Mouse (Mus musculus) MEL (cell line): Measurements from ENCODE around the gene Ndufv2.
"Not testable (repeated sequence)": the region's sequence is repeated elsewhere in the genome, so short reads cannot be mapped to it uniquely, and the experiment has no call there.

Experiments used
- CTCF ChIP-seq, 3 experiments: IDR thresholded peaks in 2 of 3; conservative IDR thresholded peaks in 1 of 3; 2 replicates each; pipeline ENCODE4 v1.5.1; 2011 to 2012; ENCODE audit warnings: low read length in 3 of 3, low read depth in 2 of 3, mild to moderate bottlenecking in 2 of 3, improper control_type of control experiment in 1 of 3, inconsistent platforms in 1 of 3, mixed read lengths in 1 of 3, moderate library complexity in 1 of 3; ENCODE audit not compliant: control insufficient read depth in 1 of 3, insufficient read depth in 1 of 3, poor library complexity in 1 of 3, severe bottlenecking in 1 of 3
- GATA1 ChIP-seq: IDR thresholded peaks from 2 replicates; pipeline ENCODE4 v1.6.1; 2011; ENCODE audit warnings: low read depth, low read length, improper control_type of control experiment
- MYB ChIP-seq: IDR thresholded peaks from 2 replicates; pipeline ENCODE4 v1.6.1; 2011; ENCODE audit warnings: mild to moderate bottlenecking, low read depth, low read length, improper control_type of control experiment
- POLR2A ChIP-seq, 2 experiments: IDR thresholded peaks; 2 replicates each; pipeline ENCODE4 v1.6.1; 2011 to 2012; ENCODE audit warnings: low read length in 2 of 2, mild to moderate bottlenecking in 2 of 2, control low read depth in 1 of 2, improper control_type of control experiment in 1 of 2, low read depth in 1 of 2, moderate library complexity in 1 of 2; ENCODE audit not compliant: control insufficient read depth in 1 of 2, insufficient read depth in 1 of 2, poor library complexity in 1 of 2
- TAL1 ChIP-seq: IDR thresholded peaks from 2 replicates; pipeline ENCODE4 v1.6.1; 2012; ENCODE audit warnings: mild to moderate bottlenecking, inconsistent platforms, low read length, moderate library complexity, mixed read lengths

DNA sequence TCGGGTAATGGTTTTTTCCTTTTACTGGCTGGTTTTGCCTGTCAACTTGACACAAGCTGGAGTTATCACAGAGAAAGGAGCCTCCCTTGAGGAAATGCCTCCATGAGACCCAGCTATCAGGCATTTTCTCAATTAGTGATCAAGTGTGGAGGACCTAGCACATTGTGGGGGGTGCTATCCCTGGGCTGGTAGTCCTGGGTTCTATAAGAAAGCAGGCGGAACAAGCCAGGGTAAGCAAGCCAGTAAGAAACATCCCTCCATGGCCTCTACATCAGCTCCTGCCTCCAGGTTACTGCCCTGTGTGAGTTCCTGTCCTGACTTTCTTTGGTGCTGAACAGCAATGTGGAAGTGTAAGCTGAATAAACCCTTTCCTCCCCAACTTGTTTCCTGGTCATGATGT lies 32.3 kb downstream of the Ndufv2 start:
- TF ChIP-seq CTCF (IDR thresholded peaks at IDR 0.05 in 2 of 3, conservative IDR thresholded peaks at IDR 0.05 in 1 of 3; ENCODE audit: control insufficient read depth in 1 of 3, insufficient read depth in 1 of 3, low read depth in 2 of 3, low read length in 3 of 3, poor library complexity in 1 of 3, severe bottlenecking in 1 of 3); GATA1; TAL1; POLR2A (IDR thresholded peaks at IDR 0.05; ENCODE audit: control insufficient read depth in 1 of 2, insufficient read depth in 1 of 2, low read depth in 1 of 2, low read length in 2 of 2, poor library complexity in 1 of 2); MYB: not testable (repeated sequence)
